Mouse (Mus musculus): Measurements from ENCODE around the gene Adam1a. TPM values are rescaled to one million over a fixed set of nuclear protein-coding genes. Genes with fewer than 3 reads are reported as not detected.

The Adam1a gene
- polyA plus RNA-seq, 1 experiment: 0.77 TPM

GRCm38 (mm10) chr5:121500719-121501118 is 44.6 kb downstream of the Adam1a start:
- H3K36me3 ChIP-seq (ENCODE audit: control insufficient read depth, insufficient read depth): no peaks in the 10 kb centered on the region
- H3ac ChIP-seq (ENCODE audit: control insufficient read depth, insufficient read length): no peak overlapping the region
- no peak for TF ChIP-seq USF1 (IDR thresholded peaks at IDR 0.05; ENCODE audit: low read depth)
- no peak for TF ChIP-seq POLR2A (IDR thresholded peaks at IDR 0.05; ENCODE audit: insufficient read length, low read depth)
- no peak for TF ChIP-seq MYOG (IDR thresholded peaks at IDR 0.05; ENCODE audit: control insufficient read depth in 1 of 3, insufficient read depth in 1 of 3, insufficient read length in 2 of 3, low read depth in 2 of 3)
- no peak for TF ChIP-seq MAX (IDR thresholded peaks at IDR 0.05; ENCODE audit: low read depth)
- no peak for TF ChIP-seq MYOD1 (IDR thresholded peaks at IDR 0.05; ENCODE audit: control insufficient read depth in 1 of 3, insufficient read length in 2 of 3, low read depth in 2 of 3)
- TF ChIP-seq CEBPB (IDR thresholded peaks at IDR 0.05; ENCODE audit: insufficient read depth, poor library complexity, severe bottlenecking): no peak
- no peak for TF ChIP-seq REST (IDR thresholded peaks at IDR 0.05; ENCODE audit: insufficient read depth, insufficient read length)
- TF ChIP-seq POLR2AphosphoS2 (IDR thresholded peaks at IDR 0.05; ENCODE audit: insufficient read length, low read depth): no peak
- no peak for TF ChIP-seq E2F4 (IDR thresholded peaks at IDR 0.05; ENCODE audit: insufficient read depth)
- TF ChIP-seq TCF12 (IDR thresholded peaks at IDR 0.05; ENCODE audit: insufficient read depth, poor library complexity, severe bottlenecking): no peak
- no peak for TF ChIP-seq SRF (IDR thresholded peaks at IDR 0.05; ENCODE audit: control insufficient read depth, insufficient read length, low read depth)
- no peak for TF ChIP-seq TCF3 (IDR thresholded peaks at IDR 0.05; ENCODE audit: insufficient read length, low read depth)
- H3K27me3 ChIP-seq (ENCODE audit: control insufficient read depth, insufficient read depth, insufficient read length): peaks cover 23% of the 10 kb centered on the region
- no peak overlapping the region for H3K4me2 ChIP-seq (ENCODE audit: low read depth)
- no peak overlapping the region for H3K4me3 ChIP-seq
- H3K79me2 ChIP-seq (ENCODE audit: control insufficient read depth, insufficient read depth): no peaks in the 10 kb centered on the region

- TF ChIP-seq E2F4 (IDR thresholded peaks at IDR 0.05; ENCODE audit: insufficient read depth) (no peak), REST (IDR thresholded peaks at IDR 0.05; ENCODE audit: insufficient read depth, insufficient read length) (no peak), MYOD1 (IDR thresholded peaks at IDR 0.05; ENCODE audit: control insufficient read depth in 1 of 3, insufficient read length in 2 of 3, low read depth in 2 of 3) (no peak), TCF12 (IDR thresholded peaks at IDR 0.05; ENCODE audit: insufficient read depth, poor library complexity, severe bottlenecking) (no peak), SRF (IDR thresholded peaks at IDR 0.05; ENCODE audit: control insufficient read depth, insufficient read length, low read depth) (no peak), MAX (IDR thresholded peaks at IDR 0.05; ENCODE audit: low read depth) (no peak)
- Histone ChIP-seq H3K79me2 (ENCODE audit: control insufficient read depth, insufficient read depth) (no peaks in the 10 kb centered on the region), H3K27me3 (ENCODE audit: control insufficient read depth, insufficient read depth, insufficient read length) (peaks cover 32% of the 10 kb centered on the region), H3K4me2 (ENCODE audit: low read depth) (no peak overlapping the region), H3ac (ENCODE audit: control insufficient read depth, insufficient read length) (no peak overlapping the region), H3K36me3 (ENCODE audit: control insufficient read depth, insufficient read depth) (no peaks in the 10 kb centered on the region), H3K4me3 (no peak overlapping the region)
Observed at GRCm38 (mm10) chr5:121493305-121493704, 52.0 kb downstream of the Adam1a start.

DNA sequence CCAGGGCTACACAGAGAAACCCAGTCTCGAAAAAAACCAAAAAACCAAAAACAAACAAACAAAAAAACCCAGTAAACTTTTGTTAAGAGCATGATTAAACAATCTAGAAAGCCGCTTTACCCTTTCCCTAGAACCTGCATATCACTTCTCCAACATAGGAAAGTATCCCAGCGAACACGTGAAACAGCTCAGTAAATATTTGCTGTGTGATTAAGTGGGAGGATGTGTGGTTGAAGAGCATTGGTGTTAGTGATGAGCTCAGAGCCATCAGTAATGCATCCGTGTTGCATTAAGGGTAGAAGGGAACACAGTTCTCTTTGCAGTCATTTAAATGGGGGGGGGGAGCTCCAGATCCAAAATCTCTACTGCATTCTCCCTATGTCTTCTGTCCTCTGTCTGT is 60.5 kb downstream of the Adam1a start:
- H3K36me3 ChIP-seq (ENCODE audit: control insufficient read depth, insufficient read depth): no peaks in the 10 kb centered on the region
- H3K27me3 ChIP-seq (ENCODE audit: control insufficient read depth, insufficient read depth, insufficient read length): peaks cover 38% of the 10 kb centered on the region
- no peak overlapping the region for H3ac ChIP-seq (ENCODE audit: control insufficient read depth, insufficient read length)
- no peak for TF ChIP-seq TCF3 (IDR thresholded peaks at IDR 0.05; ENCODE audit: insufficient read length, low read depth)
- no peak for TF ChIP-seq USF1 (IDR thresholded peaks at IDR 0.05; ENCODE audit: low read depth)
- TF ChIP-seq SRF (IDR thresholded peaks at IDR 0.05; ENCODE audit: control insufficient read depth, insufficient read length, low read depth): no peak
- no peak for TF ChIP-seq MYOG (IDR thresholded peaks at IDR 0.05; ENCODE audit: control insufficient read depth in 1 of 3, insufficient read depth in 1 of 3, insufficient read length in 2 of 3, low read depth in 2 of 3)
- no peak for TF ChIP-seq POLR2AphosphoS2 (IDR thresholded peaks at IDR 0.05; ENCODE audit: insufficient read length, low read depth)
- no peak for TF ChIP-seq CEBPB (IDR thresholded peaks at IDR 0.05; ENCODE audit: insufficient read depth, poor library complexity, severe bottlenecking)
- TF ChIP-seq TCF12 (IDR thresholded peaks at IDR 0.05; ENCODE audit: insufficient read depth, poor library complexity, severe bottlenecking): no peak
- TF ChIP-seq POLR2A (IDR thresholded peaks at IDR 0.05; ENCODE audit: insufficient read length, low read depth): no peak
- TF ChIP-seq MYOD1 (IDR thresholded peaks at IDR 0.05; ENCODE audit: control insufficient read depth in 1 of 3, insufficient read length in 2 of 3, low read depth in 2 of 3): no peak
- no peak for TF ChIP-seq REST (IDR thresholded peaks at IDR 0.05; ENCODE audit: insufficient read depth, insufficient read length)
- TF ChIP-seq E2F4 (IDR thresholded peaks at IDR 0.05; ENCODE audit: insufficient read depth): no peak
- TF ChIP-seq MAX (IDR thresholded peaks at IDR 0.05; ENCODE audit: low read depth): no peak
- no peak overlapping the region for H3K4me3 ChIP-seq
- H3K4me2 ChIP-seq (ENCODE audit: low read depth): no peak overlapping the region
- no peaks in the 10 kb centered on the region for H3K79me2 ChIP-seq (ENCODE audit: control insufficient read depth, insufficient read depth)

- no peak overlapping the region for H3K4me2 ChIP-seq (ENCODE audit: low read depth)
- TF ChIP-seq POLR2AphosphoS2 (IDR thresholded peaks at IDR 0.05; ENCODE audit: insufficient read length, low read depth) (no peak), REST (IDR thresholded peaks at IDR 0.05; ENCODE audit: insufficient read depth, insufficient read length) (no peak), E2F4 (IDR thresholded peaks at IDR 0.05; ENCODE audit: insufficient read depth) (no peak), SRF (IDR thresholded peaks at IDR 0.05; ENCODE audit: control insufficient read depth, insufficient read length, low read depth) (no peak), USF1 (IDR thresholded peaks at IDR 0.05; ENCODE audit: low read depth) (no peak), POLR2A (IDR thresholded peaks at IDR 0.05; ENCODE audit: insufficient read length, low read depth) (no peak), TCF12 (IDR thresholded peaks at IDR 0.05; ENCODE audit: insufficient read depth, poor library complexity, severe bottlenecking) (no peak), CEBPB (IDR thresholded peaks at IDR 0.05; ENCODE audit: insufficient read depth, poor library complexity, severe bottlenecking) (no peak), TCF3 (IDR thresholded peaks at IDR 0.05; ENCODE audit: insufficient read length, low read depth) (no peak), MYOD1 (IDR thresholded peaks at IDR 0.05; ENCODE audit: control insufficient read depth in 1 of 3, insufficient read length in 2 of 3, low read depth in 2 of 3) (no peak), MYOG (IDR thresholded peaks at IDR 0.05; ENCODE audit: control insufficient read depth in 1 of 3, insufficient read depth in 1 of 3, insufficient read length in 2 of 3, low read depth in 2 of 3) (no peak), MAX (IDR thresholded peaks at IDR 0.05; ENCODE audit: low read depth) (no peak)
Observed at GRCm38 (mm10) chr5:121477680-121478079, 67.6 kb downstream of the Adam1a start.

More at GRCm38 (mm10) chr5:121477680-121478079, 67.6 kb downstream of the Adam1a start:
- Histone ChIP-seq H3K27me3 (ENCODE audit: control insufficient read depth, insufficient read depth, insufficient read length) (peaks cover 8% of the 10 kb centered on the region), H3K36me3 (ENCODE audit: control insufficient read depth, insufficient read depth) (no peaks in the 10 kb centered on the region), H3ac (ENCODE audit: control insufficient read depth, insufficient read length) (no peak overlapping the region), H3K4me3 (no peak overlapping the region), H3K79me2 (ENCODE audit: control insufficient read depth, insufficient read depth) (no peaks in the 10 kb centered on the region)
